Mouse (Mus musculus): ENCODE data around the gene Ica1l.

Gene Ica1l

DNA sequence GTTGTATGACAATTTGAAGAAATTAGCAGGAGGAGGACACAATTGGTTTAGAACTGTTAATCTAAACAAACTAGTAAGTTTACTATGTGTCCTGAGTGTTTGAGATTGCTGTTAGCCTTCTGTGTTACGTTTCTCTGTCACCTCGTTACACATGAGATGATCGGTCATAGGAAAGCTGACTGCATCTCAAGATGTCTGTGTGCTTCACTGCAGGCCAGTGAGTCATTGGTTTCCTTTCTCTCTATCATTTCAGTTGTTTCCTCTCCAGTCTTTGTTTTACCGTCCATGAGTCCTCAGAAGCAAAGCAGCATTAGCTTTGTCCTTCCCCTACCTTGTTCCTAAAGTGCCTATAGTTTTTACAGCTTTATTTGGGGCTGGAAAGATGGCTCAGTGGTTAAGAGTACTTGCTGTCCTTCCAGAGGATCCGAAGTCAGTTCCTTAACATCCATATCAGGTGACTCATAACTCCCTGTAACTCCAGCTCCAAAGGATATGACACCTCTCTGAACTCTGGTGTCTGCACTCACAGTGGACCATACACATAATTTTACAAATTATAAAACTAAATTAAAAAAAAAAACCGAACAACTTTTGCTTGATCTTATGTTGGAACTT is 76.7 kb downstream of the Ica1l start:
- no peak for DNase-seq (ENCODE audit: low read depth, low spot score)

DNA sequence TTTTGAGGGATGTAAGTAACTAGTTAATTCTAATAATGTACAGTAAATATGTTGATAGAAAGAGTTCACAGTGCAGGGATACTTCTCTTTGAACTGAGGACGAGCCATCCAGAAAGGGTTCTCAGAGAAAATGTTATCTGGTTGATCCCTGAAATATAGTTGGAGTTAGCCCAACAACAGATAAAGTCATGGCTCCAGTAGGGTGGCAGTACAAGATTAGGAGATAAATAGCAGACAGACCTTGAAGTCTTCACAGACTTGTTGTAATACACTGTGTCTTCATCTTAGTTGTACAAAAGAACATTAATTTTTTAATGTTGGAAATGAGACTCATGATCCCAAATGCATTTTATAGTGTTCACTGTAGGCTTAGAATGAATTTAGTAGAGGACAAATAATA is 83.0 kb downstream of the Ica1l start:
- no peak for DNase-seq (ENCODE audit: low read depth, low spot score)

DNA sequence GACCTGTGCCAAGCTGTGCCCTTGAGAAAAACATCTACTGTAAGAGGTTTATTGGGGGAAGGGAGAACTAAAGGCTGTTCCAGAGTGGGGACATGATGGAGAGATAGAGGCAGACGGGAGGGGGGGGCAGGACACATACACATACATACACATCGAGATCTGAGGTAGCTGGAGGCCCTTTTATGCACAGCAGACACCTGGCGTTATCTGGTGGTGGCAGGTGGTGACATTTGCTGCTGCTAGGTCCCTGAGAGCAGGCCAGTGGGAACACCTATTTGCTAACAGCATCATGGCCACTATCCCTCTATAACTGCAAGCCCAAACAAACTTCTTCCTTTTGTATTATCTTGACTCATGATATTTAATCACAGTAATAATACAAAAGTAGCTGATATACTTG is 85.8 kb downstream of the Ica1l start:
- DNase-seq (ENCODE audit: low read depth, low spot score): no peak

DNA sequence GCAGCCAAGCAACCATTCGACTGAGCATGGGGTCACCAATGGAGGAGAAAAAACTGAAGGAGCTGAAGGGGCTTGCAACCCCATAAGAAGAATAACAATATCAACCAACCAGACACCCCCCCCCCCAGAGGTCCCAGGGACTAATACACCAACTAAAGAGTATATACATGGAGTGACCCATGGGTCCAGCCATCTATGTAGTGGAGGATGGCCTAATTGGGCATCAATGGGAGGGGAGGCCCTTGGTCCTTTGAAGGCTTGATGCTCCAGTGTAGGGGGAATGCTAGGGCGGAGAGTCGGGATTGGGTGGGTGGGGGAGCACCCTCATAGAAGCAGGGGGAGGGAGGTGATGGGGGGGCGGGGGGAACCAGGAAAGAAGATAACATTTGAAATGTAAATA is 95.5 kb downstream of the Ica1l start:
- DNase-seq (ENCODE audit: low read depth, low spot score): no peak

DNA sequence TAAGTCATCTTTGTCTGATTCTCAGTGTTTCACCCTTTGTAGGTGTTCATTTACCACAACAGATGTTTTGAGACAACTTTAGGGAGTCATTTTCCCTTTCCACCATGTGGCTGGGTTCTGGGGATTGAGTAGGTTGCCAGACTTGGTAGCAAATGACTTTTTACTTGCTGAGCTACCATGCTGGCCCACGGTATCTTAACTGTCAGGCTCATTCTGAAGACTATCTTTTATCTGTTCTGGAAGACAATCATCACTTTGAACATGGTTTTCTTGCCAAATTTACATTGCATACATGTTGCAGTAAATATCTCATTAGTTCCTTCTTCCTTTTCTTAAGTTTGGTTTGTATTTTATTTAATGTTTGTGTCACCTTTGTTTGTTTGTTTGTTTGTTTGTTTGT is 97.0 kb downstream of the Ica1l start:
- no peak for DNase-seq (ENCODE audit: low read depth, low spot score)

DNA sequence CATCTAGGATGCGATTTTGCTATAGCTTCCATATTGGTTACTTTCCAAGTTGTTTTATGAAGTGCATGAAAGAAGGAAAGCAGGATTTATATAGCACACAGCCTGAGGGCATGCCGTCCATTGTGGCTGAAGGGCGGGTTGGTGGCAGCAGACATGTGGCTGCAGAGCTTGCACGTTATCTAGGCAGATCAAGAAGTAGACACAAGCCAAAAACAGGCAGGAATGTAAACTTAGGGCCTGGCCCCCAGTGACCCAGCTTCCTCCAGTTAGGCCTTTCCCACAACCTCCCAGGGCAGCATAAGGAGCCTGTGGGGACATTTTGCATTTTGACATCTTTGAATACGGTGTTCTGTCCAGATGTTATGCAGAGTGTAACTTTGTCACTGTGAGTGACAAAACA is 99.2 kb downstream of the Ica1l start:
- DNase-seq (ENCODE audit: low read depth, low spot score): no peak

DNA sequence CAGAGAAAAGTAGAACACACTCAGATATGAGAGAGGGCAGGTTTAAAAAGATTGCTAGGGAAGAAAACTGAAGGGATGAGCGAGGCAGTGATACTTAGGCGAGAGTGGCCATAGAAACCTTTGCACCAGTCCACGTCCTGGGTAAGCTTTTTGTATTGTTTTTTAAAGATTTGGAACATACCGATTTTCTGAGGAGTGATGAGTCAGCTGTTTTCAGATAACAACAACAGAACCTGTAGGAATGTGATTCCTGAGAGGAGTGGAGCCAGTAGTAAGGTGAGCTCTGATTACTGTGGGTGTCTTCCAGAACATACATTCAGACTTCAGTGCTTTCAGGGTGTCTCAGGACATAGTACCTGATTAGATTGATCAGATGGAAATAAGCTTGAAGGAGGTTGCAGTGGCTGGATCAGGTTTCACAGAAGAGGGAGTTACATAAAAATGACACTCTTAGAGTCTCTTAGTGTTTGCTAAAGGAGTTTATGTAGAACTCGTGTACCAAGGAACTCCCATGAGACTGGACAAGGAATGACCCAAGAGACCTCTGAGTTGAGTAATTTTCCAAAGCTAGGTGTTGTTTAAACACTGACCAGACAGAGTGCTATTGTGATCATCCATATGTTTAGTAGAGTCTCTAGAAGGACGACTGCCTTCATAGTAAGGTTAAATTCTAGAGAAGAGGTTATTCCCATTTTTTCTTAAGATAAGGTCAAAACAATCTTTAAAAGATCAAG is 100.8 kb downstream of the Ica1l start:
- no peak for DNase-seq (ENCODE audit: low read depth, low spot score)

DNA sequence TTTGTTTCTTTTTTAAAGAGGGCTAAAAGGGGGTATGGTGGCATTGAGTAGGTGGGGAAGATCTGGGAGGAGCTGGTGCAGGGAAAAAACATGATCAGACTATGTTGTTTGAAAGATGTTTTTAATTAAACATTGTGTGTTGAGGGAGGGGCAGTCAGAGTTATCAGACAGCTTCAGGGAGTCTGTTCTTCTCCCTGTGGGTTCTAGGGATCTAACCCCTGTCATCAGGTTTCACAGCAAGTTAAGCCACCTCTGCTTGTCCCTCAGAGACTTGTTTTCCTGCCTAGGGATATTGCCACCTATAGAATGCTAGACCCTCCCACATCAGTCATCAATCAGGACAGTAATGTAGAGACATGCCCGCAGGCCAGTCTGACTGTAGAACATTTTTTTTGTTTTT is 101.9 kb downstream of the Ica1l start:
- DNase-seq (ENCODE audit: low read depth, low spot score): no peak

DNA sequence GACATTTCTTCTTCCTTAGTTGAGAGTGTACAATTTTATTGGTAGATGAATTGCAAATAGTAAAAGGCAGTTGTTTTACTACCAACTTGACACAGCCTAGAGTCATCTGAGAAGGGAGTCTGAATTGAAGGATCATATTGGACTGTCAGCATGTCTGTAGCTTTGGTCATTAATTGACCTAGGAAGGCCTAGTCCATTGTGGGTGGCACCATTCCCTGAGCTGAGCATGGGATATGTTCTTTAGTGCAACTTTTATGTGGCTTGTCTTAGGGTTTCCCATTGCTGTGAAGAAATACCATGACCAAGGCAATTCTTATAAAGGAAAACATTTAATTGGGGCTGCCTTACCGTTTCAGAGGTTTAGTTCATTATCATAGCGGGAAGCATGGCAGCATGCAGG is 110.0 kb downstream of the Ica1l start:
- DNase-seq (ENCODE audit: low read depth, low spot score): no peak

All from retina, postnatal 7 days (tissue).